In genomic region chr3:123838385-123839170, GRCm38 (mm10) we compare ENCODE assay signal across 15 mouse cellular contexts.
"Had no signal": no experiment of that assay in that cellular context is flagged by ENCODE, and none has a peak within 500 bp of the region (broad histone marks: within the 10 kb centered on the region; RNA-seq: fewer than 3 reads in every experiment).

No protein-coding gene starts in this region.

- H3K4me1 ChIP-seq: limb, embryonic 13.5 days; neural tube, embryonic 13.5 days had no signal

- DNase-seq: kidney, postnatal 25 days; layer of hippocampus, adult 9-11 months; layer of hippocampus, postnatal 36 days; lung, adult 2 months; lung, postnatal 36 days; midbrain, embryonic 14.5 days; retina, postnatal 1 day; right cerebral cortex, postnatal 4 days; spleen, adult 18-20 months; thymus, adult 18-20 months; thymus, postnatal 14 days had no signal

- H3K27me3 ChIP-seq: limb, embryonic 13.5 days; neural tube, embryonic 13.5 days had no signal

- H3K4me3 ChIP-seq: limb, embryonic 13.5 days; neural tube, embryonic 13.5 days had no signal

- ATAC-seq: lung, postnatal 0 days had no signal

- H3K36me3 ChIP-seq: limb, embryonic 13.5 days; neural tube, embryonic 13.5 days had no signal

- H3K9ac ChIP-seq: limb, embryonic 13.5 days; liver, embryonic 14.5 days; neural tube, embryonic 13.5 days had no signal

- H3K27ac ChIP-seq: limb, embryonic 13.5 days; liver, embryonic 14.5 days; neural tube, embryonic 13.5 days had no signal
